Mouse (Mus musculus) embryo, embryonic 11.5 days (tissue): Measurements from ENCODE around the gene Fbxl17.
A peak's percentile ranks its signal among the peaks of the same experiment; 100 is the strongest.

Source experiments
- DNase-seq: peaks from one replicate; pipeline ENCODE4 v3.0.0-alpha.2; 2012; ENCODE audit warnings: low read depth, low spot score

Gene Fbxl17

GRCm38 (mm10) chr17:63499636-63500155 is at the start of gene Fbxl17:
Gene Fbxl17, minus strand, starts transcription at chr17:63500017.
- peak; percentile 35 for DNase-seq

GRCm38 (mm10) chr17:63547465-63547864 is 47.6 kb upstream of the Fbxl17 start:
- peak; percentile 8 for DNase-seq

- no peak for DNase-seq
These were observed 34.9 kb upstream of the Fbxl17 start for GRCm38 (mm10) chr17:63534576-63535265.

- DNase-seq: no peak
These were observed 33.4 kb upstream of the Fbxl17 start for GRCm38 (mm10) chr17:63533074-63533836.

- DNase-seq: no peak
These were observed 29.7 kb upstream of the Fbxl17 start for GRCm38 (mm10) chr17:63529476-63529875.

- no peak for DNase-seq
These were observed 20.9 kb upstream of the Fbxl17 start for GRCm38 (mm10) chr17:63520691-63521090.

GRCm38 (mm10) chr17:63510451-63510850 is 10.6 kb upstream of the Fbxl17 start:
- DNase-seq: no peak

- no peak for DNase-seq
These were observed 1.3 kb upstream of the Fbxl17 start for GRCm38 (mm10) chr17:63501091-63501490.

GRCm38 (mm10) chr17:63500156-63500834 is 478 bp upstream of the Fbxl17 start:
- DNase-seq: peak; percentile 71

GRCm38 (mm10) chr17:63498717-63499635 is 841 bp downstream of the Fbxl17 start:
- DNase-seq: peak; percentile 40

GRCm38 (mm10) chr17:63498182-63498716 is 1.6 kb downstream of the Fbxl17 start:
- no peak for DNase-seq

- no peak for DNase-seq
These were observed 2.5 kb downstream of the Fbxl17 start for GRCm38 (mm10) chr17:63497206-63497731.

GRCm38 (mm10) chr17:63496153-63496552 is 3.7 kb downstream of the Fbxl17 start:
- no peak for DNase-seq

GRCm38 (mm10) chr17:63493876-63494580 is 5.8 kb downstream of the Fbxl17 start:
- no peak for DNase-seq

- no peak for DNase-seq
These were observed 6.5 kb downstream of the Fbxl17 start for GRCm38 (mm10) chr17:63493274-63493673.

- no peak for DNase-seq
These were observed 7.0 kb downstream of the Fbxl17 start for GRCm38 (mm10) chr17:63492665-63493273.

- DNase-seq: no peak
These were observed 10.3 kb downstream of the Fbxl17 start for GRCm38 (mm10) chr17:63489525-63489924.

- DNase-seq: peak; percentile 47
These were observed 32.0 kb downstream of the Fbxl17 start for GRCm38 (mm10) chr17:63467866-63468265.

- DNase-seq: no peak
These were observed 34.6 kb downstream of the Fbxl17 start for GRCm38 (mm10) chr17:63465239-63465638.
